Mouse (Mus musculus) liver, embryonic 13.5 days (tissue): Measurements from ENCODE around the gene Olfr1459. TPM values are rescaled to one million over a fixed set of nuclear protein-coding genes. Genes with fewer than 3 reads are reported as not detected.

ENCODE experiments used
- ATAC-seq: fragments of 200-750 bp; cut with Nextera tagmentation; 2 replicates; pipeline ENCODE4 v1.8.0; 2017; ENCODE audit warnings: low read depth, mild to moderate bottlenecking, moderate number of reproducible peaks, moderate library complexity
- DNase-seq: peaks from one replicate; pipeline ENCODE4 v3.0.0; 2022
- H3K27ac ChIP-seq: fragments of 300-500 bp; sonication (generic); 2 replicates; pipeline ENCODE4 v1.5.1; 2015; ENCODE audit warnings: moderate library complexity, mild to moderate bottlenecking, inconsistent platforms
- H3K27me3 ChIP-seq: fragments of 300-500 bp; sonication (generic); 2 replicates; pipeline ENCODE4 v1.6.1; 2015; ENCODE audit warnings: mild to moderate bottlenecking, inconsistent platforms
- H3K36me3 ChIP-seq: fragments of 300-500 bp; sonication (generic); 2 replicates; pipeline ENCODE4 v1.6.1; 2015; ENCODE audit warnings: mild to moderate bottlenecking, inconsistent platforms
- H3K4me1 ChIP-seq: fragments of 300-500 bp; sonication (generic); replicated peaks from 2 replicates; pipeline ENCODE4 v1.6.1; 2015; ENCODE audit warnings: inconsistent platforms
- H3K4me2 ChIP-seq: fragments of 300-500 bp; sonication (generic); 2 replicates; pipeline ENCODE4 v1.6.1; 2015; ENCODE audit warnings: inconsistent platforms, mild to moderate bottlenecking, moderate library complexity
- H3K4me3 ChIP-seq: fragments of 300-500 bp; sonication (generic); replicated peaks from 2 replicates; pipeline ENCODE4 v1.5.1; 2015; ENCODE audit warnings: mild to moderate bottlenecking, inconsistent platforms
- H3K9ac ChIP-seq: fragments of 300-500 bp; sonication (generic); 2 replicates; pipeline ENCODE4 v1.6.1; 2015; ENCODE audit warnings: mild to moderate bottlenecking, inconsistent platforms
- H3K9me3 ChIP-seq: fragments of 300-500 bp; sonication (generic); replicated peaks from 2 replicates; pipeline ENCODE4 v1.6.1; 2016; ENCODE audit warnings: inconsistent platforms
- WGBS: fragments of 180-500 bp; shearing (Covaris S2); methylation state at CpG from one replicate; pipeline ENCODE4 v1.1.7; 2015; ENCODE audit not compliant: insufficient replicate concordance; 5-methylcytosine and 5-hydroxymethylcytosine counted together
- polyA plus RNA-seq: library from polyadenylated mRNA; unstranded; fragments of >200 nt; fragmentation: Nextera tagmentation; extraction: Ambion mirVana; gene quantifications from 2 replicates; pipeline ENCODE4 v1.2.1, GENCODE M21; 2015

Olfr1459 gene
- polyA plus RNA-seq = not detected in 2 replicates

GRCm38 (mm10) chr19:13149449-13149848 is at the start of gene Olfr1459:
TSS of gene Olfr1459 (minus strand) at chr19:13149549.
- 0 out of 2 replicates have a peak, but pooled peaks cover 3% of the 10 kb centered on the region for H3K9me3 ChIP-seq
- no peaks in the 10 kb centered on the region for H3K4me1 ChIP-seq
- no peak within 1 kb of the TSS for H3K9ac ChIP-seq
- no peaks in the 10 kb centered on the region for H3K36me3 ChIP-seq
- no peak within 1 kb of the TSS for H3K27ac ChIP-seq
- no peaks in the 10 kb centered on the region for H3K27me3 ChIP-seq
- H3K4me3 ChIP-seq = no peak within 1 kb of the TSS
- ATAC-seq (no peak), DNase-seq (no peak)
- 42% methylated on average over 1 of the region's 1 CpGs for WGBS
- no peak within 1 kb of the TSS for H3K4me2 ChIP-seq

- ATAC-seq = no peak
- H3K36me3 ChIP-seq = no peaks in the 10 kb centered on the region
- H3K9ac ChIP-seq = no peak within 1 kb of the TSS
- H3K4me3 ChIP-seq = no peak within 1 kb of the TSS
- no peak within 1 kb of the TSS for H3K27ac ChIP-seq
- DNase-seq = no peak
- H3K9me3 ChIP-seq = no peaks in the 10 kb centered on the region; the same call in 1 of the 2 replicates
- 67% methylated on average over 1 of the region's 1 CpGs for WGBS
- no peaks in the 10 kb centered on the region for H3K27me3 ChIP-seq
- H3K4me1 ChIP-seq = no peaks in the 10 kb centered on the region
- no peak within 1 kb of the TSS for H3K4me2 ChIP-seq
Observed at GRCm38 (mm10) chr19:13185434-13185833, 36.1 kb upstream of the Olfr1459 start, which contains the start of gene Olfr1462. TSS of gene Olfr1462 (plus strand) at chr19:13185734.

GRCm38 (mm10) chr19:13162700-13163099 is 13.4 kb upstream of the Olfr1459 start, which contains the start of gene Olfr1461:
TSS of gene Olfr1461 (plus strand) at chr19:13163000.
- ATAC-seq (no peak), DNase-seq (no peak)
- H3K4me1 ChIP-seq = no peaks in the 10 kb centered on the region
- H3K4me3 ChIP-seq = no peak within 1 kb of the TSS
- H3K9ac ChIP-seq = no peak within 1 kb of the TSS
- no peak within 1 kb of the TSS for H3K4me2 ChIP-seq
- WGBS = 26% methylated on average over 1 of the region's 1 CpGs
- no peaks in the 10 kb centered on the region for H3K27me3 ChIP-seq
- H3K36me3 ChIP-seq = no peaks in the 10 kb centered on the region
- H3K9me3 ChIP-seq = no peaks in the 10 kb centered on the region
- H3K27ac ChIP-seq = no peak within 1 kb of the TSS

GRCm38 (mm10) chr19:13106675-13107074 is 42.7 kb downstream of the Olfr1459 start, which contains the start of gene Olfr1458:
TSS of gene Olfr1458 (minus strand) at chr19:13106775.
- WGBS = 54% methylated on average over 3 of the region's 3 CpGs

GRCm38 (mm10) chr19:13097791-13098190 is 51.6 kb downstream of the Olfr1459 start, which contains the start of gene Olfr1457:
TSS of gene Olfr1457 (minus strand) at chr19:13097891.
- DNase-seq = no peak
- no peak for ATAC-seq
- no peaks in the 10 kb centered on the region for H3K4me1 ChIP-seq
- no peak within 1 kb of the TSS for H3K27ac ChIP-seq
- no peak within 1 kb of the TSS for H3K4me2 ChIP-seq
- WGBS = 57% methylated on average over 2 of the region's 2 CpGs
- H3K9me3 ChIP-seq = no peaks in the 10 kb centered on the region; the same call in 1 of the 2 replicates
- no peaks in the 10 kb centered on the region for H3K27me3 ChIP-seq
- no peaks in the 10 kb centered on the region for H3K36me3 ChIP-seq
- H3K9ac ChIP-seq = no peak within 1 kb of the TSS
- H3K4me3 ChIP-seq = no peak within 1 kb of the TSS

More at GRCm38 (mm10) chr19:13106675-13107074, 42.7 kb downstream of the Olfr1459 start, which contains the start of gene Olfr1458:
- H3K36me3 ChIP-seq = no peaks in the 10 kb centered on the region
- no peak within 1 kb of the TSS for H3K4me3 ChIP-seq
- no peaks in the 10 kb centered on the region for H3K27me3 ChIP-seq
- H3K4me2 ChIP-seq = no peak within 1 kb of the TSS
- no peak for DNase-seq
- no peak within 1 kb of the TSS for H3K27ac ChIP-seq
- no peaks in the 10 kb centered on the region for H3K4me1 ChIP-seq
- H3K9ac ChIP-seq = no peak within 1 kb of the TSS
- ATAC-seq = no peak
- H3K9me3 ChIP-seq = no peaks in the 10 kb centered on the region

- Histone ChIP-seq H3K4me2 (no peak overlapping the region), H3K9ac (no peak overlapping the region), H3K4me3 (no peak overlapping the region), H3K4me1 (no peaks in the 10 kb centered on the region), H3K27me3 (no peaks in the 10 kb centered on the region), H3K9me3 (no peaks in the 10 kb centered on the region; the same call in 1 of the 2 replicates), H3K27ac (no peak overlapping the region), H3K36me3 (no peaks in the 10 kb centered on the region)
- no peak for ATAC-seq
- WGBS = 68% methylated on average over 1 of the region's 1 CpGs
- no peak for DNase-seq
Observed at GRCm38 (mm10) chr19:13093908-13094307, 55.4 kb downstream of the Olfr1459 start.

Other genes starting within 250 kb of the Olfr1459 start
- gene Olfr1447, start 245.8 kb downstream of the Olfr1459 start, polyA plus RNA-seq = not detected in 2 replicates
- gene Olfr1448, start 225.1 kb downstream of the Olfr1459 start, polyA plus RNA-seq = not detected in 2 replicates
- not detected in 2 replicates for gene Olfr1449, start 218.7 kb downstream of the Olfr1459 start, polyA plus RNA-seq
- gene Olfr1450, start 199.3 kb downstream of the Olfr1459 start, polyA plus RNA-seq = not detected in 2 replicates
- not detected in 2 replicates for gene Olfr1451, start 154.5 kb downstream of the Olfr1459 start, polyA plus RNA-seq
- gene Olfr1453, start 121.2 kb downstream of the Olfr1459 start, polyA plus RNA-seq = not detected in 2 replicates
- gene Olfr1454, start 88.9 kb downstream of the Olfr1459 start, polyA plus RNA-seq = not detected in 2 replicates
- gene Olfr1457, start 51.7 kb downstream of the Olfr1459 start, polyA plus RNA-seq = not detected in 2 replicates
- not detected in 2 replicates for gene Olfr1458, start 42.8 kb downstream of the Olfr1459 start, polyA plus RNA-seq
- not detected in 2 replicates for gene Olfr1461, start 13.5 kb upstream of the Olfr1459 start, polyA plus RNA-seq
- gene Olfr1462, start 36.2 kb upstream of the Olfr1459 start, polyA plus RNA-seq = not detected in 2 replicates
- not detected in 2 replicates for gene Olfr1463, start 81.8 kb upstream of the Olfr1459 start, polyA plus RNA-seq
- gene Olfr1465, start 166.0 kb upstream of the Olfr1459 start, polyA plus RNA-seq = not detected in 2 replicates
- gene Olfr1466, start 189.3 kb upstream of the Olfr1459 start, polyA plus RNA-seq = not detected in 2 replicates
- gene Olfr1467, start 212.7 kb upstream of the Olfr1459 start, polyA plus RNA-seq = not detected in 2 replicates